Mouse (Mus musculus) kidney, postnatal 0 days (tissue): Measurements from ENCODE around the gene St6gal1. TPM values are rescaled to one million over a fixed set of nuclear protein-coding genes. Genes with fewer than 3 reads are reported as not detected.

Experiments used
- ATAC-seq: fragments of 200-750 bp; cut with Nextera tagmentation; replicated peaks from 2 replicates; pipeline ENCODE4 v1.8.0; 2017; ENCODE audit warnings: low read depth, moderate number of reproducible peaks, moderate TSS enrichment, moderate library complexity; ENCODE audit not compliant: low FRiP score
- DNase-seq: peaks from one replicate; pipeline ENCODE4 v3.0.0-alpha.2; 2016; ENCODE audit warnings: low spot score
- H3K27ac ChIP-seq: fragments of 300-500 bp; sonication (generic); 2 replicates; pipeline ENCODE4 v1.5.1; 2014; ENCODE audit warnings: mild to moderate bottlenecking
- H3K27me3 ChIP-seq: fragments of 300-500 bp; sonication (generic); 2 replicates; pipeline ENCODE4 v1.6.1; 2014; ENCODE audit warnings: low read length, mixed read lengths; ENCODE audit not compliant: insufficient read depth
- H3K36me3 ChIP-seq: fragments of 300-500 bp; sonication (generic); 2 replicates; pipeline ENCODE4 v1.6.1; 2014; ENCODE audit warnings: low read length, mixed read lengths; ENCODE audit not compliant: insufficient read depth
- H3K4me1 ChIP-seq: fragments of 300-500 bp; sonication (generic); replicated peaks from 2 replicates; pipeline ENCODE4 v1.6.1; 2014; ENCODE audit warnings: antibody characterized with exemption, low read length, mixed read lengths; ENCODE audit not compliant: insufficient read depth
- H3K4me2 ChIP-seq: fragments of 300-500 bp; sonication (generic); 2 replicates; pipeline ENCODE4 v1.6.1; 2014; ENCODE audit warnings: mild to moderate bottlenecking, low read length, moderate library complexity, mixed read lengths
- H3K4me3 ChIP-seq: fragments of 300-500 bp; sonication (generic); replicated peaks from 2 replicates; pipeline ENCODE4 v1.5.1; 2014; ENCODE audit warnings: low read depth, low read length
- H3K9ac ChIP-seq: fragments of 300-500 bp; sonication (generic); 2 replicates; pipeline ENCODE4 v1.6.1; 2014; ENCODE audit warnings: low read depth, low read length
- H3K9me3 ChIP-seq: fragments of 300-500 bp; sonication (generic); replicated peaks from 2 replicates; pipeline ENCODE4 v1.6.1; 2016; ENCODE audit warnings: low read length, inconsistent platforms, mixed read lengths
- CTCF ChIP-seq: IDR thresholded peaks from 2 replicates; pipeline ENCODE4 v1.5.1; 2016; ENCODE audit warnings: antibody characterized with exemption, low read depth, mild to moderate bottlenecking, moderate library complexity
- WGBS: fragments of 180-500 bp; shearing (Covaris S2); extraction: QIAGEN DNeasy Blood & Tissue Kit; methylation state at CpG from one replicate; pipeline ENCODE4 v1.1.7; 2014; 5-methylcytosine and 5-hydroxymethylcytosine counted together
- polyA plus RNA-seq: library from polyadenylated mRNA; unstranded; fragments of >200 nt; fragmentation: Nextera tagmentation; extraction: Ambion mirVana; gene quantifications from 2 replicates; pipeline ENCODE4 v1.2.1, GENCODE M21; 2015

Gene St6gal1
- polyA plus RNA-seq, 1 experiment from 2014 or later = 28.6 TPM

GRCm38 (mm10) chr16:23216366-23216765, 8.2 kb upstream of the St6gal1 start:
- peak; percentile 57; the same call in 1 of the 2 replicates for ATAC-seq
- no peak overlapping the region for H3K27ac ChIP-seq

GRCm38 (mm10) chr16:23218313-23218712, 6.2 kb upstream of the St6gal1 start:
- Histone ChIP-seq H3K9ac (no peak overlapping the region), H3K4me1 (no peaks in the 10 kb centered on the region), H3K27me3 (no peaks in the 10 kb centered on the region), H3K27ac (no peak overlapping the region), H3K4me3 (no peak overlapping the region), H3K36me3 (no peaks in the 10 kb centered on the region), H3K4me2 (no peak overlapping the region), H3K9me3 (no peaks in the 10 kb centered on the region)
- ATAC-seq (no peak), DNase-seq (peak; percentile 55)
- no peak for TF ChIP-seq CTCF
- WGBS = 29% methylated on average over 7 of the region's 7 CpGs

More at GRCm38 (mm10) chr16:23216366-23216765, 8.2 kb upstream of the St6gal1 start:
- Histone ChIP-seq H3K4me3 (no peak overlapping the region), H3K9me3 (no peaks in the 10 kb centered on the region), H3K36me3 (no peaks in the 10 kb centered on the region), H3K4me1 (no peaks in the 10 kb centered on the region), H3K9ac (no peak overlapping the region), H3K27me3 (no peaks in the 10 kb centered on the region), H3K4me2 (no peak overlapping the region)
- no peak for TF ChIP-seq CTCF
- no peak for DNase-seq
- WGBS = 37% methylated on average over 9 of the region's 9 CpGs

GRCm38 (mm10) chr16:23223166-23223870, 1.2 kb upstream of the St6gal1 start:
- ATAC-seq (no peak), DNase-seq (peak; percentile 69)
- no peaks in the 10 kb centered on the region for H3K36me3 ChIP-seq
- no peak for TF ChIP-seq CTCF
- no peaks in the 10 kb centered on the region for H3K27me3 ChIP-seq
- H3K9me3 ChIP-seq = no peaks in the 10 kb centered on the region
- no peak overlapping the region for H3K27ac ChIP-seq
- H3K4me2 ChIP-seq = no peak overlapping the region
- 66% methylated on average over 12 of the region's 12 CpGs for WGBS
- no peak overlapping the region for H3K4me3 ChIP-seq
- peaks cover 12% of the 10 kb centered on the region; the same call in 1 of the 2 replicates for H3K4me1 ChIP-seq
- H3K9ac ChIP-seq = no peak overlapping the region

DNA sequence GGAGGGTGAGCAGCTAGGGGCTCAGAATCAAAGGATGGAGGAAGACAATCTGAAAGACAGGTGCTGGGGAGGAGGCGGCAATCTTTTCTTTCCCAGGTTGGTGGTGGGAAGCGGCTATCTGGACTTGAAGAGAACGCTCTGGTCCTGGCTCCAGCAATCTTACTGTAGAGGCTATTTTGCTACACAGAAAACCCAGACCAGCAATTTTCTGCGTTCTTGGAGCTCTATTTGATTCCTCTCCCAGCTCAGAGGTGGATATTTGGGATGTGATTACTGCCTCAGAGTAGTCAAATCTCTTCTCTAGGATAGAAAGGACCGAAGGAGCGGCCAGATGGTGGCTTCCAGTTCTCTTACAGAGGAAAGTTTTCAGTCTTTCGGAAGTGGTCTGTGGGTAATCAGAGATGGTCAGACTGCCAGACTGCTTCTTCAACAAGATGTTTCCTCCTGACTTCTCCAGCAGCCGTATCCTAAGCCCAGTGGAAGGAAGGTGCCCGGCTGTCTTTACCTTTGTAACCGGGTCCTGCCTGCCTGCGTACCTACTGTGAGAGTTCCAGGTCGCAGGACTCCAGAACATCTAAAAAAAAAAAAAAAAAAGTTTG, 570 bp upstream of the St6gal1 start:
- Histone ChIP-seq H3K4me3 (peak overlapping the region; percentile 83; the same call in 1 of the 2 replicates), H3K4me2 (peak overlapping the region; percentile 96), H3K9ac (no peak overlapping the region), H3K9me3 (no peaks in the 10 kb centered on the region), H3K27ac (no peak overlapping the region), H3K36me3 (no peaks in the 10 kb centered on the region), H3K4me1 (peaks cover 12% of the 10 kb centered on the region; the same call in 1 of the 2 replicates), H3K27me3 (no peaks in the 10 kb centered on the region)
- no peak for DNase-seq
- ATAC-seq = no peak
- 40% methylated on average over 12 of the region's 12 CpGs for WGBS
- TF ChIP-seq CTCF = no peak

DNA sequence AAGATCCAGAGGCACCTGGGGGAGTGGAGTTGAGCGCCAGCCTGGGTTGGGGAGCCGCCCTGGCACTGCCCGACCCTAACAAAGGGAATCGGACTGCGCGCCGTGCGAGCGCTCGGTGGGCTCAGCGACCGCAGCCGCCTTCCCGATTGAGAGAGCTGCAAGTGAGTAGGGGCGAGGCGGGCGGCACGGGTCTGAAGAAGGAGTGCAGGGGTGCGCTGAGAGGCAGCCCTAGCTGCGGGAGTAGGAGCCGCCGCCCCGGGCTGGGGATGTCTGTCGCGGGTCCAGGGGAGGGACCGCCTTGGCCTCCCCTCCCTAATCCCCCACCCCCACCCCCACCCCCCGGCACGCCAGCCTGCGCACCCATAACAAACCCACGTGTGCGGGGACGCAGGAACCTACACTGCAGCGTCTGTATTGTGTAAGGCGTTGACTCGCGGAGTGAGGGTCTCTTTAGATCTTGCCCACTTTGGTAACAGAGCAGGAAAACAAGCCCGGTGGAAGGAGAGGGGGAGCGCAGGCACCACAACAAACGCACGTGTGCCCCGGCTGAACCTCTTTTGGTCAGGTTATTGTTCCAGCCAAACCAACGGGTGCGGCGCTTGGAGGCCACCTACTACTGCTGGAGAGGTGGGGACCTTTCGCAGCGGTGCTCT, 655 bp downstream of the St6gal1 start:
- no peak for TF ChIP-seq CTCF
- DNase-seq = peak; percentile 79
- Histone ChIP-seq H3K4me3 (peak overlapping the region; percentile 83), H3K27me3 (no peaks in the 10 kb centered on the region), H3K36me3 (no peaks in the 10 kb centered on the region), H3K4me2 (peak overlapping the region; percentile 96), H3K4me1 (peaks cover 12% of the 10 kb centered on the region; the same call in 1 of the 2 replicates), H3K9me3 (no peaks in the 10 kb centered on the region), H3K27ac (peak overlapping the region; percentile 87), H3K9ac (peak overlapping the region; percentile 84)
- WGBS = under 1% methylated on average over 45 of the region's 46 CpGs
- peak; percentile 68 for ATAC-seq
